In the genomic region with DNA sequence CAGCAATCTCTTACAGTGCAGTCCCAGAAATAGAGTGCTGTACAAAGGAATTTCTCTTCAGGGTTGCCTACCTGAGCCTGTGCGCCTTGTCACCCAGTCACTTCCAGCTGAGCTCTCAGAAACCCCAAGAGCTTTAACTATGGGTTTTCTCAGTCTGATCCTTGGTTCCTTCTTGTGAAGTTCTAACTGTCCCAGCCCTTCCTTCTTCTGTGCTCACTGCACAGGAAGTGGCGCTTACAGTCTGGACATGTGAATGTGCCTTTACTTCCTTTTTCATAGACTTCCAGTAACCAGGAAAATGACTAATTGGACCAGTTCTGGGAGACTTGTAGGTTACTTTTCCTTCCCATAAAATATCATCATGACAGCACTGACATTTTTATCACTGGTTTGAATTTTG, we compare ENCODE assay signal across 32 mouse cellular contexts. TPM values are rescaled to one million over a fixed set of nuclear protein-coding genes. Genes with fewer than 3 reads are reported as not detected.
DNase-seq lines count a peak whose midpoint lies in the region; ATAC-seq and TF ChIP-seq lines count a peak whose summit lies in the region.
"Had no signal": no experiment of that assay in that cellular context is flagged by ENCODE, and none has a peak within 500 bp of the region (broad histone marks: within the 10 kb centered on the region; RNA-seq: fewer than 3 reads in every experiment).

A gene (minus strand): TSS at position 247 of the 400 bp plus-strand sequence.

- no peak for TF ChIP-seq CTCF in liver, adult 2 months (IDR thresholded peaks at IDR 0.05; ENCODE audit: low read depth, low read length)
- no peak for TF ChIP-seq CTCF in liver, postnatal 0 days (IDR thresholded peaks at IDR 0.05; ENCODE audit: low read depth)

- no peaks in the 10 kb centered on the region for H3K36me3 ChIP-seq in liver, adult 2 months (ENCODE audit: control insufficient read depth, insufficient read depth, low read length)
- no peaks in the 10 kb centered on the region for H3K36me3 ChIP-seq in liver, postnatal 0 days (replicated peaks; ENCODE audit: insufficient read depth, low read length)
- H3K36me3 ChIP-seq: embryonic facial prominence, embryonic 13.5 days; heart, embryonic 13.5 days; limb, embryonic 13.5 days; liver, embryonic 12.5 days; midbrain, embryonic 10.5 days; midbrain, embryonic 15.5 days; neural tube, embryonic 12.5 days had no signal

- no peak for TF ChIP-seq POLR2A in liver, adult 2 months (IDR thresholded peaks at IDR 0.05; ENCODE audit: extremely low read depth, insufficient read depth, low read length)

- no peak within 1 kb of the TSS for H3K9ac ChIP-seq in liver, adult 2 months (ENCODE audit: low read depth, low read length)
- H3K9ac ChIP-seq in liver, postnatal 0 days (replicated peaks): no peak within 1 kb of the TSS
- H3K9ac ChIP-seq: embryonic facial prominence, embryonic 13.5 days; heart, embryonic 13.5 days; hindbrain, embryonic 14.5 days; limb, embryonic 13.5 days; liver, embryonic 12.5 days; midbrain, embryonic 15.5 days; neural tube, embryonic 12.5 days had no signal

- H3K4me3 ChIP-seq in liver, adult 2 months (ENCODE audit: insufficient read depth, low read depth, low read length): no peak within 1 kb of the TSS
- H3K4me3 ChIP-seq in liver, postnatal 0 days (ENCODE audit: low read depth, low read length): no peak within 1 kb of the TSS
- H3K4me3 ChIP-seq: embryonic facial prominence, embryonic 13.5 days; erythroblast, embryonic 14.5 days; heart, embryonic 13.5 days; left cerebral cortex, adult 2 months; limb, embryonic 13.5 days; liver, embryonic 12.5 days; midbrain, embryonic 10.5 days; midbrain, embryonic 15.5 days; myocyte; neural tube, embryonic 12.5 days had no signal

- peaks cover 3% of the 10 kb centered on the region; the same call in 1 of the 2 replicates for H3K27me3 ChIP-seq in liver, adult 2 months (ENCODE audit: control insufficient read depth, insufficient read depth, low read length)
- H3K27me3 ChIP-seq in liver, postnatal 0 days (ENCODE audit: insufficient read depth, low read length): no peaks in the 10 kb centered on the region
- H3K27me3 ChIP-seq: embryonic facial prominence, embryonic 13.5 days; heart, embryonic 13.5 days; limb, embryonic 13.5 days; liver, embryonic 12.5 days; midbrain, embryonic 15.5 days; neural tube, embryonic 12.5 days had no signal

- no peaks in the 10 kb centered on the region for H3K9me3 ChIP-seq in liver, postnatal 0 days (ENCODE audit: low read length)
- H3K9me3 ChIP-seq: embryonic facial prominence, embryonic 13.5 days; heart, embryonic 13.5 days; limb, embryonic 13.5 days; liver, embryonic 12.5 days; midbrain, embryonic 10.5 days; midbrain, embryonic 15.5 days; neural tube, embryonic 12.5 days had no signal

- TF ChIP-seq EP300 in liver, postnatal 0 days (IDR thresholded peaks at IDR 0.05; ENCODE audit: low read depth): no peak

- no peak within 1 kb of the TSS for H3K4me2 ChIP-seq in liver, postnatal 0 days (ENCODE audit: low read depth, low read length)
- H3K4me2 ChIP-seq: embryonic facial prominence, embryonic 13.5 days; heart, embryonic 13.5 days; hindbrain, embryonic 14.5 days; limb, embryonic 13.5 days; liver, embryonic 12.5 days; midbrain, embryonic 15.5 days; neural tube, embryonic 12.5 days had no signal

- peak; percentile 29 for DNase-seq in liver, adult 2 months (ENCODE audit: extremely low read depth, low read depth, low spot score)
- no peak for DNase-seq in liver, postnatal 0 days
- peak; percentile 1 for DNase-seq in brain, adult 2 months (ENCODE audit: low read depth, low spot score)
- DNase-seq in layer of hippocampus, postnatal 25 days (ENCODE audit: extremely low spot score in 1 of 2, low spot score in 1 of 2): no peak
- DNase-seq in thymus, adult 18-20 months: no peak
- DNase-seq in urinary bladder, postnatal 36 days (ENCODE audit: low spot score in 2 of 2): no peak
- DNase-seq: adrenal gland, adult 2 months; adrenal gland, postnatal 36 days; B cell, adult 2 months; cerebellum, adult 11 months; cerebellum, adult 9-10 months; cerebellum, postnatal 36 days; embryo, embryonic 11 days; heart, postnatal 10 days; kidney, adult 8-10 months; kidney, postnatal 4 days; lung, adult 18-20 months had no signal

- H3K27ac ChIP-seq in liver, adult 2 months (replicated peaks; ENCODE audit: insufficient read depth, low read depth, low read length): 0 out of 2 replicates have a peak within 1 kb of the TSS, but pooled peaks have one; percentile 28
- H3K27ac ChIP-seq in liver, postnatal 0 days (ENCODE audit: low read depth): no peak within 1 kb of the TSS
- H3K27ac ChIP-seq: embryonic facial prominence, embryonic 13.5 days; heart, embryonic 13.5 days; hindbrain, embryonic 14.5 days; kidney, postnatal 0 days; left cerebral cortex, adult 2 months; limb, embryonic 13.5 days; liver, embryonic 12.5 days; midbrain, embryonic 10.5 days; midbrain, embryonic 15.5 days; neural tube, embryonic 12.5 days had no signal

- H3K79me2 ChIP-seq in liver, adult 2 months (ENCODE audit: control insufficient read depth, insufficient read depth, low read length): no peaks in the 10 kb centered on the region

- 77% methylated on average over 2 of the region's 2 CpGs for WGBS in liver, adult 2 months
- 49% methylated on average over 2 of the region's 2 CpGs for WGBS in liver, postnatal 0 days (ENCODE audit: insufficient replicate concordance)

- no peaks in the 10 kb centered on the region for H3K4me1 ChIP-seq in liver, adult 2 months (ENCODE audit: control insufficient read depth, insufficient read depth, low read length)
- H3K4me1 ChIP-seq in liver, postnatal 0 days (ENCODE audit: insufficient read depth): no peaks in the 10 kb centered on the region
- H3K4me1 ChIP-seq: embryonic facial prominence, embryonic 13.5 days; heart, embryonic 13.5 days; limb, embryonic 13.5 days; liver, embryonic 12.5 days; midbrain, embryonic 10.5 days; midbrain, embryonic 15.5 days; neural tube, embryonic 12.5 days had no signal

- no peak for ATAC-seq in liver, postnatal 0 days
- peak; percentile 56 for ATAC-seq in granulocyte monocyte progenitor cell, adult 5-6 weeks (replicated peaks; ENCODE audit: poor library complexity, severe bottlenecking)
- peak; percentile 38 for ATAC-seq in megakaryocyte progenitor cell, adult 5-6 weeks (replicated peaks; ENCODE audit: poor library complexity)
- ATAC-seq: forebrain, embryonic 16.5 days; liver, embryonic 12.5 days; midbrain, embryonic 15.5 days had no signal

RNA-seq across cellular contexts. Expression of the gene that starts here (rescaled TPM):
- total RNA-seq in liver, adult 2 months (2014; rRNA removed): 3.9 and 4.5 TPM in 2 replicates
- 0.82 and 0.85 TPM in 2 replicates for polyA plus RNA-seq in liver, adult 2 months (2012; rRNA removed)
- polyA plus RNA-seq in liver, postnatal 0 days (2015; fragmentation: Nextera tagmentation; extraction: Ambion mirVana): 8.8 and 9.0 TPM in 2 replicates
- total RNA-seq in granulocyte monocyte progenitor cell, adult 5-6 weeks (2014; fragmentation: Nextera tagmentation): 3.6 and 6.2 TPM in 2 replicates
- total RNA-seq in granulocyte monocyte progenitor cell, adult 5-6 weeks (2017): 2.4 and 2.7 TPM in 2 replicates
- 5.1 and 5.9 TPM in 2 replicates for total RNA-seq in megakaryocyte progenitor cell, adult 5-6 weeks (2015)
- 3.0 and 4.2 TPM in 2 replicates for total RNA-seq in megakaryocyte progenitor cell, adult 5-6 weeks (2017)
- total RNA-seq in layer of hippocampus, postnatal 25 days (2021): under 1 TPM; 0.54 to 0.98 TPM
- polyA plus RNA-seq: erythroblast, embryonic 14.5 days had no signal

Comparison
In these comparisons a context has a peak if more than half of its experiments do, and no peak if none do; other contexts are left out.
1. DNase-seq: peak in liver, adult 2 months (single experiment) and brain, adult 2 months (single experiment); none in liver, postnatal 0 days (single experiment), layer of hippocampus, postnatal 25 days (0 of 2), thymus, adult 18-20 months (0 of 2) and urinary bladder, postnatal 36 days (0 of 2).